Mouse (Mus musculus) heart, embryonic 12.5 days (tissue): ENCODE measurements at regions not wholly inside any gene's neighbourhood (a gene's known extent, or its start where the extent isn't known, plus 50 kb on each side); places are given as distances from the start of the nearest gene placed in this dataset.

ENCODE experiments used
- ATAC-seq: fragments of 200-750 bp; cut with Nextera tagmentation; 2 replicates; pipeline ENCODE4 v1.8.0; 2017; ENCODE audit warnings: moderate TSS enrichment, moderate library complexity; ENCODE audit not compliant: insufficient number of reproducible peaks, low FRiP score
- H3K27ac ChIP-seq: fragments of 300-500 bp; sonication (generic); 2 replicates; pipeline ENCODE4 v1.5.1; 2016; ENCODE audit warnings: mild to moderate bottlenecking, moderate library complexity; ENCODE audit not compliant: poor library complexity, severe bottlenecking
- H3K27me3 ChIP-seq: fragments of 300-500 bp; sonication (generic); replicated peaks from 2 replicates; pipeline ENCODE4 v1.6.1; 2016; ENCODE audit warnings: mild to moderate bottlenecking, moderate library complexity
- H3K36me3 ChIP-seq: fragments of 300-500 bp; sonication (generic); 2 replicates; pipeline ENCODE4 v1.6.1; 2016; ENCODE audit warnings: mild to moderate bottlenecking, moderate library complexity
- H3K4me1 ChIP-seq: fragments of 300-500 bp; sonication (generic); replicated peaks from 2 replicates; pipeline ENCODE4 v1.6.1; 2016; ENCODE audit warnings: mild to moderate bottlenecking
- H3K4me2 ChIP-seq: fragments of 300-500 bp; sonication (generic); 2 replicates; pipeline ENCODE4 v1.6.1; 2016; ENCODE audit warnings: mild to moderate bottlenecking, moderate library complexity
- H3K4me3 ChIP-seq: fragments of 300-500 bp; sonication (generic); 2 replicates; pipeline ENCODE4 v1.5.1; 2016; ENCODE audit warnings: mild to moderate bottlenecking
- H3K9ac ChIP-seq: fragments of 300-500 bp; sonication (generic); 2 replicates; pipeline ENCODE4 v1.6.1; 2016; ENCODE audit warnings: mild to moderate bottlenecking, moderate library complexity
- H3K9me3 ChIP-seq: fragments of 300-500 bp; sonication (generic); replicated peaks from 2 replicates; pipeline ENCODE4 v1.6.1; 2016; ENCODE audit warnings: mild to moderate bottlenecking, moderate library complexity
- WGBS: fragments of 180-500 bp; shearing (Covaris S2); methylation state at CpG from one replicate; pipeline ENCODE4 v1.1.7; 2016; 5-methylcytosine and 5-hydroxymethylcytosine counted together

GRCm38 (mm10) chr14:102402061-102402689, 580.3 kb downstream of the Kctd12 start:
- no peak for ATAC-seq

GRCm38 (mm10) chr14:102396036-102396734, 586.3 kb downstream of the Kctd12 start:
- no peak overlapping the region for H3K4me3 ChIP-seq
- no peaks in the 10 kb centered on the region for H3K4me1 ChIP-seq
- 75% methylated on average over 7 of the region's 7 CpGs for WGBS
- no peak overlapping the region for H3K9ac ChIP-seq
- no peaks in the 10 kb centered on the region for H3K9me3 ChIP-seq
- ATAC-seq, result no peak
- H3K36me3 ChIP-seq, result no peaks in the 10 kb centered on the region
- H3K4me2 ChIP-seq, result no peak overlapping the region
- H3K27me3 ChIP-seq, result no peaks in the 10 kb centered on the region
- no peak overlapping the region for H3K27ac ChIP-seq

More at GRCm38 (mm10) chr14:102402061-102402689, 580.3 kb downstream of the Kctd12 start:
- Histone ChIP-seq H3K4me3 (no peak overlapping the region), H3K4me1 (no peaks in the 10 kb centered on the region), H3K27ac (no peak overlapping the region), H3K36me3 (no peaks in the 10 kb centered on the region), H3K27me3 (no peaks in the 10 kb centered on the region), H3K4me2 (no peak overlapping the region), H3K9me3 (no peaks in the 10 kb centered on the region), H3K9ac (no peak overlapping the region)
- 50% methylated on average over 4 of the region's 4 CpGs for WGBS

- H3K4me2 ChIP-seq, result no peak overlapping the region
- no peak overlapping the region for H3K27ac ChIP-seq
- no peaks in the 10 kb centered on the region for H3K9me3 ChIP-seq
- no peak for ATAC-seq
- no peak overlapping the region for H3K9ac ChIP-seq
- H3K36me3 ChIP-seq, result no peaks in the 10 kb centered on the region
- WGBS, result 63% methylated on average over 3 of the region's 3 CpGs
- no peak overlapping the region for H3K4me3 ChIP-seq
- H3K27me3 ChIP-seq, result no peaks in the 10 kb centered on the region
- H3K4me1 ChIP-seq, result no peaks in the 10 kb centered on the region
Observed at GRCm38 (mm10) chr14:102392351-102392750, 590.1 kb downstream of the Kctd12 start.

- Histone ChIP-seq H3K9ac (no peak overlapping the region), H3K4me3 (no peak overlapping the region), H3K27me3 (no peaks in the 10 kb centered on the region), H3K27ac (no peak overlapping the region), H3K36me3 (no peaks in the 10 kb centered on the region), H3K4me2 (no peak overlapping the region), H3K4me1 (peaks cover 6% of the 10 kb centered on the region; the same call in 1 of the 2 replicates), H3K9me3 (no peaks in the 10 kb centered on the region)
- WGBS, result 56% methylated on average over 5 of the region's 5 CpGs
- no peak for ATAC-seq
Observed at GRCm38 (mm10) chr14:102372994-102373567, 609.4 kb downstream of the Kctd12 start.

- 81% methylated on average over 2 of the region's 2 CpGs for WGBS
- no peaks in the 10 kb centered on the region for H3K9me3 ChIP-seq
- no peak overlapping the region for H3K4me3 ChIP-seq
- no peak overlapping the region for H3K9ac ChIP-seq
- ATAC-seq, result no peak
- H3K27ac ChIP-seq, result no peak overlapping the region
- no peak overlapping the region for H3K4me2 ChIP-seq
- no peaks in the 10 kb centered on the region for H3K27me3 ChIP-seq
- no peaks in the 10 kb centered on the region for H3K4me1 ChIP-seq
- no peaks in the 10 kb centered on the region for H3K36me3 ChIP-seq
Observed at GRCm38 (mm10) chr14:102361589-102361988, 620.8 kb downstream of the Kctd12 start.

DNA sequence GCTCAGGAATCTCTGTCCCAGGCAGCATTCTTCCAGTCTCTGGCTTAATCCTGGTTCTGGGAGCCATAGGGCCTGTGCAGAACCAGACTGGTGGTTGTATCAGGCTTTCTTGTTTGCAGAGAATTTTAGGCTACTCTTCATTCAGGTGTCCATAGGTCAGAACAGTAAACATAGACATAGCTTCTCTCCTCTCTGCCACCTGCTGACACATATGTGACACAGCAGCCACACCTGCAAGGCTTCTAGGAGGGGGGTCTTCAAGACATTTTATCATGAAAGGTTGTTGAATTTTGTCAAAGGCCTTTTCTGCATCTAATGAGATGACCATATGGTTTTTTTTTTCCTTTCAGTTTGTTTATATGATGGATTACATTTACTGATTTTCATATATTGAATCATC, 599.7 kb downstream of the Lmo7 start:
- H3K27me3 ChIP-seq, result no peaks in the 10 kb centered on the region
- H3K9ac ChIP-seq, result no peak overlapping the region
- no peaks in the 10 kb centered on the region for H3K9me3 ChIP-seq
- no peak overlapping the region for H3K27ac ChIP-seq
- H3K4me1 ChIP-seq, result no peaks in the 10 kb centered on the region
- no peak overlapping the region for H3K4me2 ChIP-seq
- no peak for ATAC-seq
- no peaks in the 10 kb centered on the region for H3K36me3 ChIP-seq
- H3K4me3 ChIP-seq, result no peak overlapping the region

DNA sequence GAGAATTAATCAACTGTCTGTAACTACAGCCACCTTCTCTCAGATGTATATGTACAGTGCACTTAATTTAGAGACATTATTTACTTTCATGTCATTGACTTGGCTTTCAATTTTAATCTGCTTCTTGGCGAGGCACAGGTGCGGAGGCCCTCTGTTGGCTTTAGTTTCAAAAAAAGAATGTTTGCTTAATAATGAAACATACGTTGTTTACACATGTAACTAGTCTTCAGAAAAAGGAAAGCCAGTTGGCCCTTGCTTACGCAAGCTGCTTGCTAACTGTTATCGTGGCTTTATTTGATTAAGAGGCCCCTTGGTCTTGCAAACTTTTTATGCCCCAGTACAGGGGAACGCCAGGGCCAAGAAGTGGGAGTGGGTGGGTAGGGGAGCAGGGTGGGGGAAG, 576.6 kb downstream of the Lmo7 start:
- no peak for ATAC-seq
- Histone ChIP-seq H3K27ac (no peak overlapping the region), H3K9ac (no peak overlapping the region), H3K4me3 (no peak overlapping the region), H3K4me2 (no peak overlapping the region), H3K36me3 (no peaks in the 10 kb centered on the region), H3K9me3 (no peaks in the 10 kb centered on the region), H3K4me1 (no peaks in the 10 kb centered on the region), H3K27me3 (no peaks in the 10 kb centered on the region)
- WGBS, result 84% methylated on average over 6 of the region's 6 CpGs

- H3K27me3 ChIP-seq, result no peaks in the 10 kb centered on the region
- H3K4me2 ChIP-seq, result no peak overlapping the region
- H3K36me3 ChIP-seq, result no peaks in the 10 kb centered on the region
- H3K4me1 ChIP-seq, result no peaks in the 10 kb centered on the region
- H3K4me3 ChIP-seq, result no peak overlapping the region
- no peak overlapping the region for H3K9ac ChIP-seq
- ATAC-seq, result no peak
- H3K9me3 ChIP-seq, result no peaks in the 10 kb centered on the region
- 60% methylated on average over 2 of the region's 2 CpGs for WGBS
- no peak overlapping the region for H3K27ac ChIP-seq
Observed at GRCm38 (mm10) chr14:102302826-102303225, 573.1 kb downstream of the Lmo7 start.

DNA sequence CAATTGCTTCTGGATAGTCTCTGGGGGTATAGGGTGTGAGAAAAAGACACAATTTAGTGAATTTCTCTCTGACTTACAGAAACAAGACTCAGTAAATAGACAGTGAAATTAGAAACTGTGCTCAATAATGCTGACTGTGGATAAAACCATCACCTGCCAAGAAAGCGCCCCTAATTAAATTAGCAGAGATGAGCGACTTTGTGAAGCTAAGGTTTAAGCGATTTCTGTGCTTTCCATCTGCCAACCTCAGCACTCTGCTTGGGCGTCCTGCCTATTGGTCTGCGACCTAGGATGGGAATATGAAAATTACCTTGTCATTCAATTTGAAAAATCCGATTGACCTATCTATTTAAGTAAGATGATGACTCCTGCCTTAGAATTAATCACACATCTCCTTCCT, 570.5 kb downstream of the Lmo7 start:
- Histone ChIP-seq H3K4me2 (no peak overlapping the region), H3K27me3 (no peaks in the 10 kb centered on the region), H3K27ac (no peak overlapping the region), H3K4me1 (no peaks in the 10 kb centered on the region), H3K4me3 (no peak overlapping the region), H3K9ac (no peak overlapping the region), H3K9me3 (no peaks in the 10 kb centered on the region), H3K36me3 (no peaks in the 10 kb centered on the region)
- ATAC-seq, result no peak
- WGBS, result 81% methylated on average over 6 of the region's 6 CpGs

- Histone ChIP-seq H3K27ac (no peak overlapping the region), H3K9me3 (no peaks in the 10 kb centered on the region), H3K27me3 (no peaks in the 10 kb centered on the region), H3K36me3 (no peaks in the 10 kb centered on the region), H3K4me1 (no peaks in the 10 kb centered on the region), H3K4me3 (no peak overlapping the region), H3K4me2 (no peak overlapping the region), H3K9ac (no peak overlapping the region)
- ATAC-seq, result no peak
- WGBS, result 78% methylated on average over 1 of the region's 1 CpGs
Observed at GRCm38 (mm10) chr14:102291361-102291760, 561.6 kb downstream of the Lmo7 start.

GRCm38 (mm10) chr14:102250076-102250475, 520.3 kb downstream of the Lmo7 start:
- Histone ChIP-seq H3K4me3 (no peak overlapping the region), H3K4me2 (no peak overlapping the region), H3K9me3 (no peaks in the 10 kb centered on the region), H3K4me1 (no peaks in the 10 kb centered on the region), H3K9ac (no peak overlapping the region), H3K27me3 (no peaks in the 10 kb centered on the region), H3K36me3 (no peaks in the 10 kb centered on the region), H3K27ac (no peak overlapping the region)
- WGBS, result 76% methylated on average over 5 of the region's 5 CpGs
- ATAC-seq, result no peak
